Mouse (Mus musculus) neutrophil, adult 83 days (primary cell): ENCODE results near the gene Strc. TPM values are rescaled to one million over a fixed set of nuclear protein-coding genes. Genes with fewer than 3 reads are reported as not detected.

Source experiments
- total RNA-seq, 2 experiments: library from RNA; stranded (reverse); gene quantifications; one replicate each; pipeline ENCODE4 v1.2.4; 2023

Strc gene
- total RNA-seq: under 1 TPM in 1 of 2 experiments, not detected in 1; 0.07 TPM

GRCm38 (mm10) chr2:121386961-121387575 lies at the start of gene Strc:
Gene Strc, minus strand, starts transcription at chr2:121387168.

GRCm38 (mm10) chr2:121413387-121414042 lies 26.5 kb upstream of the Strc start, which contains the start of the genes Pdia3 and Catsper2:
Gene Pdia3, plus strand, starts transcription at chr2:121413775.
Gene Catsper2, minus strand, starts transcription at chr2:121413792.

GRCm38 (mm10) chr2:121357494-121357893 lies 29.5 kb downstream of the Strc start, which contains the start of gene Ckmt1:
Gene Ckmt1, plus strand, starts transcription at chr2:121357714.

DNA sequence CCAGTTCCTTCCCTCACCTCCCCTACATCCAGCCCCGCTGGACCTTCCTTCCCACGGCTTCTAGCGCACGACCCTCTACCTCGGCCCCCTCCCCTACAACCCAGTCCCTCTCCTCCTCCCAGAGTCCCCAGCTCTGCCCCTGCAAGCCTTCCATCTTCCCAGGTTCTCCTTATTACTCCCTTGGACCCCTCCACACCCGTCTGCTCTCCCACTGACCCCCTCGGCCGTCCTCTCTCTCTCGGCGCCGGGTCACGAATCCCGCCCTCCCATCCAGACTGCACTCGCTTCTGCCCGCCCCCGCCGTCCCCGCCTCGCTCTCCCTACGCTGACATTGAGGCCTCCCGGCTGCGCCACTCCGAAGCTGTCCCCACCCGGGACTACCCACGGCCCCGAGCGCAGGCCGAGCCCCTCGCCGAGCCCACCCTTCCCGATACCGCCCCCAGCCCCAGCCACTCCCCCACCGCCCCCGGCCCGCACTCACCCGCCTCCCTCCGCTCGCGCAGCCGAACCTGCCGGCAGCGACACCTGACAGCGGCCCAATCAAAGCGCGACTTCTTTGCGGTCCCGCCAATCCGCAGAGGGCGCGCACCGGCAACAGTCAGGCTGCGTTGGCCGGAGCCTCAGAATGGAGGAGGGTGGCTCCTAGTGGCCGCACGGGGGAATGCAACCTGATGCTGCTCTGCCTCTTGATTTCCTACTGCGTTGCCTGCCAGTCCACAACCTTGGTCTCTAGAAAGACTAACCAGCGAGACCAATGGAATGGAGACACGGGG lies 32.0 kb downstream of the Strc start, which contains the start of gene Ppip5k1:
TSS of gene Ppip5k1 (minus strand) at position 577 of the 773 bp plus-strand sequence.

Other genes with a start within 250 kb of the Strc start
- gene Adal, start 246.7 kb downstream of the Strc start, total RNA-seq: 1 to 10 TPM; 4.3 to 6.4 TPM
- 1 to 10 TPM; 6.0 to 6.2 TPM for gene Lcmt2, start 246.5 kb downstream of the Strc start, total RNA-seq
- gene Tubgcp4, start 216.5 kb downstream of the Strc start, total RNA-seq: 10 to 100 TPM; 40.2 to 45.8 TPM
- 10 to 100 TPM; 42.1 to 43.2 TPM for gene Zscan29, start 216.0 kb downstream of the Strc start, total RNA-seq
- gene Trp53bp1, start 115.8 kb downstream of the Strc start, total RNA-seq: 10 to 100 TPM; 23.8 to 31.2 TPM
- under 1 TPM; 0.24 to 0.96 TPM for gene Map1a, start 97.6 kb downstream of the Strc start, total RNA-seq
- gene Ppip5k1, start 31.8 kb downstream of the Strc start, total RNA-seq: 10 to 100 TPM; 11.9 to 14.3 TPM
- gene Ckmt1, start 29.5 kb downstream of the Strc start, total RNA-seq: not detected
- 100 to 1,000 TPM; 153 to 168 TPM for gene Pdia3, start 26.6 kb upstream of the Strc start, total RNA-seq
- 1 to 10 TPM in 1 of 2 experiments, under 1 TPM in 1; 0.35 to 1.1 TPM for gene Catsper2, start 26.6 kb upstream of the Strc start, total RNA-seq
- 1 to 10 TPM in 1 of 2 experiments, not detected in 1; 1.2 TPM for gene Ell3, start 57.1 kb upstream of the Strc start, total RNA-seq
- 100 to 1,000 TPM; 352 to 382 TPM for gene Serf2, start 62.0 kb upstream of the Strc start, total RNA-seq
- 10 to 100 TPM; 26.0 to 28.8 TPM for gene Hypk, start 66.1 kb upstream of the Strc start, total RNA-seq
- under 1 TPM; 0.33 to 0.35 TPM for gene Serinc4, start 69.6 kb upstream of the Strc start, total RNA-seq
- 10 to 100 TPM; 30.3 to 31.6 TPM for gene Mfap1b, start 86.9 kb upstream of the Strc start, total RNA-seq
- 10 to 100 TPM; 34.9 TPM for gene Mfap1a, start 119.5 kb upstream of the Strc start, total RNA-seq
- gene Wdr76, start 119.6 kb upstream of the Strc start, total RNA-seq: 10 to 100 TPM; 19.4 to 20.1 TPM